Mouse (Mus musculus) left cerebral cortex, adult 2 months (tissue): ENCODE results near the gene Rbfox1. TPM values are rescaled to one million over a fixed set of nuclear protein-coding genes. Genes with fewer than 3 reads are reported as not detected.

Source experiments
- DNase-seq, 2 experiments: peaks; one replicate each; pipeline ENCODE4 v3.0.0; 2021 to 2022; ENCODE audit warnings: low spot score in 2 of 2, mixed read lengths in 1 of 2; ENCODE audit errors: extremely low spot score in 1 of 2
- H3K27ac ChIP-seq: fragments of 200-600 bp; 2 replicates; pipeline ENCODE4 v1.8.1; 2022
- H3K4me3 ChIP-seq: fragments of 200-600 bp; 2 replicates; pipeline ENCODE4 v1.8.1; 2022
- CTCF ChIP-seq: fragments of 200-600 bp; IDR thresholded peaks from 2 replicates; pipeline ENCODE4 v1.8.1; 2022; ENCODE audit warnings: antibody characterized with exemption, mild to moderate bottlenecking, moderate library complexity
- intact Hi-C: fragments of 180-260 bp; cut with DNase I; formaldehyde crosslinking; loops from one replicate; pipeline ENCODE4 v1.15.1; 2025
- total RNA-seq, 2 experiments: library from RNA; stranded (reverse); gene quantifications; 2 replicates each; pipeline ENCODE4 v1.2.3; 2021

Rbfox1 gene
- total RNA-seq, 2 experiments from 2014 or later = 330 to 336 TPM

DNA sequence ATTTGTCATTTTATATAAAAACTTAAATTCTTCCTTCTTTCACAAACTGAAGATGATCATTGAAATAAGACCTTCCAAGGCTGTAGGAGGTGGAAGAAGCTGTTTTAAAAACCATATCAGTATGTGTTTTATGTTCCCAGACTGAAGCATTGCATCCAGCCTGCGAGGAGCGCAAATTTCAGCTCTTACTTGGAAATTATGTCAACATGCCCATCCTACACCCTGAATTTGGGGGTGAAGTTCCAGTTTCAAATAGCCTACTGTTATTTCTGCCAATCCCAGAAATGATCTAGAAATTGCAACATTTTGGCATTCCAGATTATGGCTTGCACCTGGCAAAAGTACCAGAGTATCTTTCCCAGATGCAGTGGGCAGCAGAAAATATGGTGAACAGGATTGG is 1290.8 kb downstream of the Rbfox1 start:
- intact Hi-C loops = no loop called here
- DNase-seq = no peak
- Histone ChIP-seq H3K4me3 (no peak overlapping the region), H3K27ac (no peak overlapping the region)
- TF ChIP-seq CTCF = no peak

DNA sequence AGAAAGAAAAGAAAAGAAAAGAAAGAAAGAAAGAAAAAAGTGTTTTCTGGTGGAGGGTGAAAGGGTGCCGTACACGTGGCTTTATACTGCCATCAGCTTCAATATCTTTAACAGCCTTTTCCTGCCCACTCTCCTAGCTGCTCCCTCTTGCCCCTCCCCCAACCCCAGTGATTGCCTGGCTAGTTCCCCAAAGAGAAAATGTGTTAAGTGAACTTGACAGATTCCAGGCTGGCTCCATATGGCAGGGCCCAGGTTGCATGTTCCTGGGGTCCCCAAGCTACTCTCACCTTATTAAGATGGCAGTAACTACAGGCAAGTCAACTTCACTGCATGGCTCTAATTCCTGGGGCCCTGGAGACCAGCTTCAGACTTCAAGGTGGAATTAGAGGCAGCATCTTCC is 1302.6 kb downstream of the Rbfox1 start:
- no peak for TF ChIP-seq CTCF
- H3K27ac ChIP-seq = no peak overlapping the region
- DNase-seq = no peak
- intact Hi-C loops = no loop called here
- H3K4me3 ChIP-seq = no peak overlapping the region

DNA sequence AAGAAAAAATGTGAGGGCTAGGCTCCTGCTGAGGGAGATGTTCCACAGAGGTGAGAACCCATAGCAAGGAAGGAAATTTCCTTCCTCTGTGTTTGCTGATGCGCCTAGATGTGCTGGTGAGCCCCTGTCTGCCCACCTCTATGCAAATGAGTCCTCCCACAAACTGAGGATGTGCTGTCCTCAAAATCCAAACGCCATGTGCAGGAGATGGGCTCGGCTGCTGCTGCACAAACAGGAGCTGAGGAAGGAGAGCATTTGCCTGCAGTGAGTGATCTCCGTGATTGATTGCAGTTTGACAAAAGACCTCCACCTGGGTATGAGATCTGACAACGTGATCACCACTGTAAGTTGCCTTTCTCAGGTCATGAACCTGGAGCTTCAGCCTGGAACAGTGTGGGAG is 1308.4 kb downstream of the Rbfox1 start:
- Histone ChIP-seq H3K27ac (peak overlapping the region; percentile 81), H3K4me3 (peak overlapping the region; percentile 42)
- no peak for TF ChIP-seq CTCF
- intact Hi-C loops = no loop called here
- DNase-seq = peak; percentile 46 to 49

DNA sequence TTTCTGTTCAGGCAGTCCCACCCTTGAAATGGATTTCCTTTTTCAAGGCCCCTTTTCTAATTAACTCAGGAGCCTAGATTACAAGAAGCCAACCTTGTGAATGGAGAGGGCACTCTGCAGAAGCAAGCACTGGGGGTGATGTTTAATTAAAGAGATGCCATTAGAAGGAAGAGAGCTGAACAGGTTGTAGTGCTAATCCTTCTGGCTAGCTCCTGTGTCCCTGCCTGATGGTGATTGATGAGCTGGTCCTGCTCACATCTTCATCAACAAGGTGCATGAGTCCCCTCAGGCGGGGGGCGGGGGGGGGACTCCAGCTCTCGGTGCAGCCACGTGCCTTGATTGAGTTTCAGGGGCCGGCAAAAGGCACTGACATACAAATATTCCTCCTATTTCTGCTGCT is 1312.8 kb downstream of the Rbfox1 start:
- no peak overlapping the region for H3K4me3 ChIP-seq
- TF ChIP-seq CTCF = no peak
- no peak overlapping the region for H3K27ac ChIP-seq
- intact Hi-C loops = no loop called here
- no peak for DNase-seq

DNA sequence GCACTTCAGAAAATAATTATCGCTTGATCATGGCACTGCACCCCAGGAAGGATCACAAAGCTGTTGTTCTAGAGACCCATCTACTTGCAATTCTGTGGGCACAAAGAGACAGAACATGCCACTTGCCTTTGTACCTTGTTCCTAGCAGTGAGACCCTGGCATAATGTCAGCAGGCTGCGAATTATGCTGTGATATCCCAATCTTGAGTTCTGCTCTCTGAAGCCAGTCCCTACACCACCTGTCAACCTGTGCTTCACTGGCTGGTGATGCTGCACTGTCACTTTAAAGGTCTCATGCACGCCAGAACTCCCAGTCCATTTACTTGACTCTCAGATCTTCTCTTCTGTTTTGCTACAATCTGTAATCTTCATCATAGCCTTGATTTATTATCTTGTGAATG is 1315.1 kb downstream of the Rbfox1 start:
- Histone ChIP-seq H3K27ac (no peak overlapping the region), H3K4me3 (no peak overlapping the region)
- no peak for TF ChIP-seq CTCF
- no peak for DNase-seq
- intact Hi-C loops = no loop called here

DNA sequence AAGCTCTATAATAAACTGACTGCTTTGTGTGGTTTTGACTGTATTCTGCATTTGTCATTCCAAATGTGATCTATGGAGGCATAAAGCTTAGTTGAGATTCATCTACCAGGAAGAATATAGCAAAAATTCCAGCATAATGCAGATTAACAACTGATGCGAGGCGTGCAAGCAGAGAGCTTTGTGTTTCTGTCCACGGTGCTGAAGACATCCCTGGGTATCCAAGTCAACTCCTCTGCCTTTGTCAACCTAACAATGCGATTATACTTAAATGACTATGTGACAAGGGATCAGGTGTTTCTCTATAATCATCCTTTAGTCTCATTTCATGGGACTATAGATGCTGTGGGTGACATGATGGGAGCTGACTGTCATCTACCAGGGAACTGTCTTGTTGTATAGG is 1316.7 kb downstream of the Rbfox1 start:
- DNase-seq = no peak
- TF ChIP-seq CTCF = no peak
- intact Hi-C loops = no loop called here
- Histone ChIP-seq H3K4me3 (no peak overlapping the region), H3K27ac (no peak overlapping the region; the same call in 1 of the 2 replicates)

DNA sequence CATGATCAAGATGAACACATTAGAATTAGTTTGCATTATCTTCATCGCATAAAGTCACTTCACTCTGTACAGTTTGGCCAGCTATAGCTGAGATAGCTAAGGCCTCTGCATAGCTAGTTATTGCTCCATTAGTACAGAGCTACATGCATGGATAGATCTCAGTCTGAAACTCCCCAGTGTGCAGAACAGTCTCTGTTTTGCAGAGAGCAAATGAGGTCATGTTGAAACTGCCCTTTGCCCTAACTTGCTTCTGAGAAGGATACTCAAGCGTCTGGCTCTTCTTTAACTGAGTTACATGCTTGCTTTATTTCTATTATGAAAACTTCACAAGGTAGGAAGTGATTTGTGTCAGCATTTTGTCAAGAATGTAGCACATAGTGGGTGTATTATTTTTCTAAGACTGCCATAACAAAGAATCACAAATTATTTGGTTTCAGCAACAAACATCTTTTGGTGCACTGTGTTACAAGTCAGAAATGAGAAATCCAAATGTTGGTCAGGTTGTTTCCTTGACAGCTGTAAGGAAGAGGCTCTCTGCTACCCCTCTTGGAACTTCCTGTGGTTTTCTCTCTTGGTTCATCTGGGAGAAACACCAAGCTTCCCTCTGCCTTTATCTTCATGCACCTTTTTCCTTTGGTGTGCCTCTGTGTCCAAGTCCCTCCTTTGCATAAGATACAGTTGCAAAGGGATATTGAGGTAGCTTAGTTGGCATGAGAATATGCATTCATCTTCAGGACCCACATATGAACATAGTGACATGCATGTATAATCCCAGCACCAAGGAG is 1321.2 kb downstream of the Rbfox1 start:
- no peak for TF ChIP-seq CTCF
- Histone ChIP-seq H3K27ac (no peak overlapping the region), H3K4me3 (no peak overlapping the region)
- intact Hi-C loops = no loop called here
- DNase-seq = no peak

DNA sequence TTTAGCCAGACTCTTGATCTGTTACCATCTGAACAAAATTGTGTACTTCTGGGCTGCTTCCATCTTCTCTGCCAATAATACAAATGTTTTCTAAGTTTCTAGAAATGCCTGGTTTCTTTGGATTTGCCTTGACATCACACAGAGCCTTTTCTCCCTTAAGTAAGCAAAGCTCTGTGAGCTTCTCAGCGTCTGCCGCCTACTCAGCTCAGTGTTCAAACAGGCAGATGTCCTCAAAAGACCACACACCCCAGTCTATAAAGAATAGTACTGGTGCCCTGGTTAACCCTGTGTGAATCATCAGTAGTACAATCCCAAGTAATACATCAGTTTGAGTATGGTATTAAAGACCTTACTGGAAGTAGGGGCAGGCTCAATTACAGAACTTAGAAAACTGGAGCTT is 1322.4 kb downstream of the Rbfox1 start:
- TF ChIP-seq CTCF = no peak
- Histone ChIP-seq H3K27ac (no peak overlapping the region), H3K4me3 (no peak overlapping the region)
- intact Hi-C loops = no loop called here
- DNase-seq = no peak

DNA sequence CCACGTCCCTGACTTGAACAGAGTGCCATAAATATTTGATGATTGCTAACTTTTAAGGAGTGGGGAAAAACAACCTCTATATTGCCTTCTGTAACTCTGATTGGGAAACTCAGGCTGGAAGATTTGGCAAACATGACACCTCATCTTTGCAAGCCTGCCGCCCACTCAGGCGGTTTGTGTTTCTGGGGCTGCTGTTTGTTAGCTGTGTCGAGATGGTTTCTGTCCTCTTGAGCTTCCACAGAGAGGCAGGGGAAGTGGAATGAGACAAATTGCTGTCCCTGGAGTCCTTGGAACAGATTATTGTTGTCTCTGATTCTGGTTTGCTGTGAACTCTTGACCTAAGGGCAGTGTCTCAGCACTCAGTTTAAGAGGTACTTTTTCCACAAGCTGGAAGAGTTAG is 1327.6 kb downstream of the Rbfox1 start:
- TF ChIP-seq CTCF = no peak
- H3K4me3 ChIP-seq = no peak overlapping the region
- intact Hi-C loops = no loop called here
- H3K27ac ChIP-seq = no peak overlapping the region
- peak; percentile 26 to 31 for DNase-seq

DNA sequence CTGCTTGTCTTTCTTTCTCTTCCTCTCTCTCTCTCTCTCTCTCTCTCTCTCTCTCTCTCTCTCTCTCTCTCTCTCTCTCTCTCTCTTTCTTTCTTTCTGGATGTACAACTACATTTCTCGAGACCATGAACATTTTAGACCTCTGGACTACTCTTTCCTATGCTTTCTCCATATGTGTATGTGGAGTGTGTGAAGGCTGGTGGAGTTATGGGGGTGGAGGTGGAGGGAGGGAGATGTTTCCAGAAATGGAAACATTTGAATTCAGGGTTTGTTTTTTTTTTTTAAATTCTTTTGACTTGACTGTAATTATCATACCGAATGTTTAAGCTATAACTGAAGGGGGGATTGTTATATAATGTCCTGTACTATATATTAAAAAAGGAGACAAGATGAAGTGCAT is 1338.1 kb downstream of the Rbfox1 start:
- Histone ChIP-seq H3K27ac (peak overlapping the region; percentile 36), H3K4me3 (no peak overlapping the region)
- TF ChIP-seq CTCF = no peak
- no peak for DNase-seq
- intact Hi-C loops = no loop called here

DNA sequence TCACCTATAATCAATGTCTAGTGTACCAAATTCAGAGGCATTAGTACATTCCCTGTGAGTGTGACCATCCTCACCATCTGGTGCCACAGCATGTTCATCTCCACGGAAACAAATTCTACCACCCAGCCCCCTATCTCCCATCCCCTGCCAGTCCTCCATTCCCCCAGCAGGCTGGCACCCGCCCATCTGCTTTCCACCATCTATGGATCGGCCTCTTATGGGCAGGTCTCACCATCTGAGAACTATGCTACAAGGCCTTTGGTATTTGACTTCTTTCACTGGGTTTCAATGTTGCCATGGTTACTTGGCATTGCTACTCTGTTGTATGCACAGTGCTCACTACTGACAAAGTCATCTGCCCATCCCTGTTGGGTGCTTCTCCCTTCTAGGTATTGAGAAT is 1340.8 kb downstream of the Rbfox1 start:
- intact Hi-C loops = no loop called here
- no peak overlapping the region for H3K4me3 ChIP-seq
- TF ChIP-seq CTCF = no peak
- H3K27ac ChIP-seq = no peak overlapping the region
- no peak for DNase-seq

DNA sequence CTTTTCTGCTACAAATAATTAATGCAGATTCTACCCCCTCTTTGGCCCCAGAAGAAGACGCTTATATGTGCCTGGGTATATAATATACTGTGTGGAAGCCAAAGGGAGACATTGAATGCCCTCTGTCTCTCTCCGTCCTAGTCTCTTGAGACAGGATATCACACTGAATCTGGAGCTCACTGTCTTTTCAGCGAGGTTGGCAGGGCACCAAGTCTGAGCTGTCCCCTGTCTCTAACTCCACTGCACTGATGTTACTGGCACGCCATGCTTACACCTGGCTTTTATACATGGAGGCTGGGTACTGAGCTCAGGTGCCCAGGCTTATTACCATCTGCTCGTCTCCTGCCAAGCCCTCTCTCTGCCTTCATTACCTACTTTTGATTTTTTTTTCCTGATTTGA is 1343.1 kb downstream of the Rbfox1 start:
- TF ChIP-seq CTCF = no peak
- Histone ChIP-seq H3K27ac (no peak overlapping the region), H3K4me3 (no peak overlapping the region)
- no peak for DNase-seq
- intact Hi-C loops = no loop called here

DNA sequence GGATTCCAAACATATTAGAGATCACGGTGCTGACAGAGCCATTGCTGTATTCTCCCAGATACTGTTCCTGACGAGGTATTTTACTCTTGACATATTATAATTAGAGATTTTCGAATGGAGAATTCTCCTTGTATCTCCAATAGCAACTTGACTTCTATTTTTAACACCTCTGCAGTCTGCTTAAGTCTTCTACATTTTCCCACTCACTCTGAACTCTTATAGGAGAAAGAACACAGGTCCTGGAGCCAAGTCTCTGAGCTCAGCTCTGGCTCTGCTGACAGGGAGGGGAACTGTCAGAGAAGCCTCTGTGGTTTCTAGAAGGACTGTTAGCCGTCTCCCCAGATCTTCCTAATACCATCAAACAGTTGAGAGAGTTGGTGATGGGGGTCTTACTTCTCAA is 1344.1 kb downstream of the Rbfox1 start:
- TF ChIP-seq CTCF = no peak
- DNase-seq = no peak
- Histone ChIP-seq H3K27ac (peak overlapping the region; percentile 63), H3K4me3 (no peak overlapping the region)
- intact Hi-C loops = no loop called here

DNA sequence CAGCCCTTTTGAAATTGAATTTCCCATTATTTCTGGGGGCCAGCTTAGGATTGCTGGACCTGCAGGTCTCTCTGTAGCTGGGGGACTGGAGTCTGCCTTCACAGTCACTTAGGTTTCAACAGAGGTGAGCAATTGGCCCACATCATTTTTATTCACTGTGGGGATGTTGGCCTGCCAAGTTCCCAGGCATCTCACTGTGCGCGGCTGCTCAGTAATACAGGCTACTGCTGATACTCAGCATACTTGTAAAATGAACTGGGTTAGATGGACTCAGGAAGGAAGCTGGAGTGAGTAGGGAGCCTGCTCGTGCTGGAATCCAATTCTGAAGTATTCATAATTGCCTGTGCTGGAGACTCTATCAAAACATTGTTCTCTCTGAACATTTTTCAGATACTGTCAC is 1356.5 kb downstream of the Rbfox1 start:
- Histone ChIP-seq H3K4me3 (no peak overlapping the region), H3K27ac (no peak overlapping the region)
- TF ChIP-seq CTCF = no peak
- DNase-seq = no peak
- intact Hi-C loops = no loop called here
